Mouse (Mus musculus) lung, adult 2 months (tissue): ENCODE measurements around the gene Klc1.

Source experiments
- CTCF ChIP-seq: fragments of 200-500 bp; IDR thresholded peaks from 2 replicates; pipeline ENCODE4 v1.5.1; 2011; ENCODE audit warnings: mild to moderate bottlenecking, low read length, control low read depth; ENCODE audit not compliant: insufficient read depth
- POLR2A ChIP-seq: fragments of 200-500 bp; IDR thresholded peaks from 2 replicates; pipeline ENCODE4 v1.6.1; 2011; ENCODE audit warnings: low read depth, mild to moderate bottlenecking, control low read depth, low read length, borderline replicate concordance; ENCODE audit errors: extremely low read depth

- TF ChIP-seq CTCF (peak; percentile 27; the same call in 1 of the 2 replicates), POLR2A (no peak)
These were observed 20.9 kb downstream of the Klc1 start for GRCm38 (mm10) chr12:111779544-111779943.
